Mouse (Mus musculus) testis, adult 2 months (tissue): ENCODE data around the gene Mdm2.

Source experiments
- CTCF ChIP-seq: fragments of 200-500 bp; IDR thresholded peaks from 2 replicates; pipeline ENCODE4 v1.5.1; 2012; ENCODE audit warnings: low read depth, mild to moderate bottlenecking, inconsistent platforms, low read length, moderate library complexity; ENCODE audit not compliant: control insufficient read depth, insufficient read depth, insufficient replicate concordance
- POLR2A ChIP-seq: fragments of 200-500 bp; IDR thresholded peaks from 2 replicates; pipeline ENCODE4 v1.6.1; 2012; ENCODE audit warnings: low read depth, mild to moderate bottlenecking, inconsistent platforms, low read length, moderate library complexity; ENCODE audit not compliant: control insufficient read depth

DNA sequence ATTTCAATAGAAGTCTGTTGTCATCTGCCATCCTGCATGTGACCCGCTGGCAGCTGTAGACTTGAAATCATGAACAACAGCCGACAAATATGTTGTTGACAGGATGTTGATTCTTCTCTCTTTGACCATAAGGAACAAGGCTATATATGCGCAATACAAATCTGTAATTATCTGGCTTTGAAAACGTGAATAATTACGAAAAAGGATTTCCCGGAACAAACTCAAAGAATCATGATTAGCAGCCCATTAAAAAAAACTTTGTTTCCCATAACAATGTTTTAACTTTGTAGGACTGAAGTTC is 53.9 kb downstream of the Mdm2 start:
- TF ChIP-seq CTCF (no peak), POLR2A (no peak)
